Mouse (Mus musculus) cerebellum, adult 2 months (tissue): ENCODE data around the gene Ehd4.

Experiments
- CTCF ChIP-seq: fragments of 200-500 bp; IDR thresholded peaks from 2 replicates; pipeline ENCODE4 v1.5.1; 2011; ENCODE audit warnings: low read depth, mild to moderate bottlenecking, control low read depth, low read length, moderate library complexity, borderline replicate concordance; ENCODE audit not compliant: insufficient read depth
- POLR2A ChIP-seq: fragments of 200-500 bp; IDR thresholded peaks from 2 replicates; pipeline ENCODE4 v1.6.1; 2011; ENCODE audit warnings: low read length, control low read depth, borderline replicate concordance; ENCODE audit not compliant: insufficient read depth

GRCm38 (mm10) chr2:120111596-120111995 lies 42.8 kb downstream of the Ehd4 start:
- TF ChIP-seq CTCF, result no peak
- no peak for TF ChIP-seq POLR2A
